Mouse (Mus musculus) megakaryocyte, embryonic 14.5 days (primary cell): ENCODE results near the gene Zfp952.

Experiments
- FLI1 ChIP-seq: IDR thresholded peaks from 2 replicates; pipeline ENCODE4 v1.6.1; 2012; ENCODE audit warnings: low read length, inconsistent platforms, mixed read lengths
- GATA1 ChIP-seq: IDR thresholded peaks from 3 replicates; pipeline ENCODE4 v1.6.1; 2012; ENCODE audit warnings: mixed read lengths, low read length, inconsistent platforms, borderline replicate concordance

- no peak for TF ChIP-seq FLI1
- TF ChIP-seq GATA1: no peak
Observed at GRCm38 (mm10) chr17:32991965-32992698, 797 bp upstream of the Zfp952 start.
